Mouse (Mus musculus) cortical plate, adult 2 months (tissue): ENCODE data around the gene Cyp2a12.

Source experiments
- CTCF ChIP-seq: fragments of 200-500 bp; IDR thresholded peaks from 2 replicates; pipeline ENCODE4 v1.5.1; 2011; ENCODE audit warnings: mild to moderate bottlenecking, control low read depth, low read length; ENCODE audit not compliant: insufficient read depth; ENCODE audit errors: extremely low read depth
- POLR2A ChIP-seq: fragments of 200-500 bp; IDR thresholded peaks from 2 replicates; pipeline ENCODE4 v1.6.1; 2011; ENCODE audit warnings: mild to moderate bottlenecking, low read length, control low read depth; ENCODE audit not compliant: insufficient read depth; ENCODE audit errors: extremely low read depth

DNA sequence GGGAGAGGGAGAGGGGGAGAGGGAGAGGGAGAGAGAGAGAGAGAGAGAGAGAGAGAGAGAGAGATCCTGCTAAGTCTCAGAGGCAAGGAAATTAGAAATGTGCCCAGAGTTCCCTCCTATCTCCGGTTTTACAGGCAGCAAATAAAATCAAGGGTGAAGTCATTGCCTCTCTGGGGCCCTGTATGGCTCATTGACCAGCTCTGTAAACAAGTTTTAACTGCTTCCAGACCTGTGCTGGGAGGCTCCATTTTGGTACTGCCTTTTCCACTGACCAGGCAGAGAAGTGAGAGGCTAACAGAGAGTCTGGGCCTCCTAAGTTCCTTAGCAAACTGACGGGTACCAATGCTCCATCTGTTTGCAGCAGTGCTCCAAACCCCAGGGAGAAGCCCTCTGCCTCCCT lies 52.7 kb downstream of the Cyp2a12 start:
- TF ChIP-seq CTCF (no peak), POLR2A (no peak)
